Mouse (Mus musculus) right cerebral cortex, adult 2 months (tissue): ENCODE data around the gene Gprc5b.
A peak's percentile ranks its signal among the peaks of the same experiment; 100 is the strongest.

Source experiments
- DNase-seq, 2 experiments: peaks; one replicate each; pipeline ENCODE4 v3.0.0; 2021 to 2022; ENCODE audit warnings: low spot score in 2 of 2

Gprc5b gene

GRCm38 (mm10) chr7:118995007-118995406 lies at the start of gene Gprc5b:
TSS of gene Gprc5b (minus strand) at chr7:118995211.
- peak; percentile 55 to 69 for DNase-seq

- DNase-seq = no peak
Measured at GRCm38 (mm10) chr7:119041502-119041901, 46.5 kb upstream of the Gprc5b start.

GRCm38 (mm10) chr7:119037581-119037980 lies 42.6 kb upstream of the Gprc5b start:
- no peak for DNase-seq

GRCm38 (mm10) chr7:119034243-119034961 lies 39.4 kb upstream of the Gprc5b start:
- no peak for DNase-seq

- DNase-seq = peak; percentile 79 to 80
Measured at GRCm38 (mm10) chr7:119023394-119023921, 28.4 kb upstream of the Gprc5b start.

GRCm38 (mm10) chr7:119022238-119023156 lies 27.5 kb upstream of the Gprc5b start:
- peak in 1 of 2 experiments; percentile 20 for DNase-seq

- peak; percentile 31 to 37 for DNase-seq
Measured at GRCm38 (mm10) chr7:119019537-119019936, 24.5 kb upstream of the Gprc5b start.

- peak; percentile 43 to 49 for DNase-seq
Measured at GRCm38 (mm10) chr7:119015736-119016135, 20.7 kb upstream of the Gprc5b start.

GRCm38 (mm10) chr7:119010854-119011529 lies 16.0 kb upstream of the Gprc5b start:
- peak; percentile 90 to 92 for DNase-seq

GRCm38 (mm10) chr7:119002501-119002900 lies 7.5 kb upstream of the Gprc5b start:
- DNase-seq = no peak

- DNase-seq = no peak
Measured at GRCm38 (mm10) chr7:119001965-119002364, 7.0 kb upstream of the Gprc5b start.

- no peak for DNase-seq
Measured at GRCm38 (mm10) chr7:118999857-119000256, 4.8 kb upstream of the Gprc5b start.

GRCm38 (mm10) chr7:118996137-118996837 lies 1.3 kb upstream of the Gprc5b start:
- peak; percentile 91 to 93 for DNase-seq

- DNase-seq = no peak
Measured at GRCm38 (mm10) chr7:118995671-118996070, 660 bp upstream of the Gprc5b start.

- no peak for DNase-seq
Measured at GRCm38 (mm10) chr7:118994231-118994842, 674 bp downstream of the Gprc5b start.

- no peak for DNase-seq
Measured at GRCm38 (mm10) chr7:118993597-118994230, 1.3 kb downstream of the Gprc5b start.

- peak in 1 of 2 experiments; percentile 35 for DNase-seq
Measured at GRCm38 (mm10) chr7:118992623-118993405, 2.2 kb downstream of the Gprc5b start.

GRCm38 (mm10) chr7:118992080-118992560 lies 2.9 kb downstream of the Gprc5b start:
- no peak for DNase-seq

GRCm38 (mm10) chr7:118991341-118991884 lies 3.6 kb downstream of the Gprc5b start:
- no peak for DNase-seq
